Mouse (Mus musculus) embryonic fibroblast, embryonic 13.5 days (primary cell): ENCODE data around the gene Hkdc1.

Experiments used
- CTCF ChIP-seq: IDR thresholded peaks from 2 replicates; pipeline ENCODE4 v1.5.1; 2011; ENCODE audit warnings: mild to moderate bottlenecking, control low read depth, low read length, moderate library complexity, borderline replicate concordance; ENCODE audit not compliant: insufficient read depth
- POLR2A ChIP-seq: IDR thresholded peaks from 2 replicates; pipeline ENCODE4 v1.6.1; 2011; ENCODE audit warnings: low read depth, mild to moderate bottlenecking, control low read depth, low read length, moderate library complexity

- no peak for TF ChIP-seq CTCF
- no peak for TF ChIP-seq POLR2A
Observed at GRCm38 (mm10) chr10:62461321-62461720, 39.0 kb upstream of the Hkdc1 start.
